Mouse (Mus musculus) urinary bladder, adult 2 months (tissue): ENCODE results near the gene Lcp2. TPM values are rescaled to one million over a fixed set of nuclear protein-coding genes. Genes with fewer than 3 reads are reported as not detected.

Experiments
- DNase-seq: peaks from one replicate; pipeline ENCODE4 v3.0.0; 2022; ENCODE audit warnings: low spot score
- polyA plus RNA-seq: library from polyadenylated mRNA; depleted of rRNA; stranded (reverse); fragments of >200 nt; gene quantifications from 2 replicates; pipeline ENCODE4 v1.2.3, GENCODE M21; 2012; rRNA removed

Gene Lcp2
- 4.0 and 5.0 TPM in 2 replicates for polyA plus RNA-seq

DNA sequence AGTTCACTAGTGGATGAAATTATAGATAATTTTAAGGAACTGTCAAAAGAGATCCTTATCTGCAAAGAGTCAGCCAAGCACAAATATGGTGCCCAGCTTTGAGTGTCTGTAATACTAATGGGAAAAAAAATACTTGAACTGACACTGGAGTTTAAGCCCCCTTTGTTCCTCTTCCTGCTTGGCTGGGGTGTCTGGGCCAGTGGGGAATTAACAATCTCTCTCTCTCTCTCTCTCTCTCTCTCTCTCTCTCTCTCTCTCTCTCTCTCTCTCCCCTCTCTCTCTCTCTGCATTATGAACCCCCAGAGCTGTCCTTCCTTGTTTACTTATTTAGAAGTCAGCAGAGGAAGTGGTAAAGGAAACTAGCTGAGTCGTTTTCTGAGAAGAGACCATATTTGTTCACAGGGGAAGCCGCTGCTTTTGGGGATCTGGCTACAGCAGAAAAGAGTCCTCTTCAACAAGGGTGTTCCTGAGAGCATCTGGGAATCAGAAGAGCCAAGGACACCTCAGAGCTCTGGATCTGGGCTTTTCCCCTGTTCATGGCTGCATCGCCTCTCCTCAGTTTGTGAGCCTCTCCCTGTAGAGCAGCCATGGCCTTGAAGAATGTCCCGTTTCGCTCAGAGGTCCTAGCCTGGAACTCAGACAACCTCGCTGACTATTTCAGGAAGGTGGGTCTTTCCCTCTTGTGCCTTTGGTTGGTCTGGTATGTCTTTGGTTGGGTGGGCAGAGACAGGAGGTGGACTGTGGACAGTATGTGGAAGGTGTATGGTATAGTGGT is at the start of gene Lcp2:
TSS of gene Lcp2 (plus strand) at position 154 of the 775 bp plus-strand sequence.
- DNase-seq: no peak

GRCm38 (mm10) chr11:33998244-33998643 is 48.5 kb upstream of the Lcp2 start:
- peak; percentile 9 for DNase-seq

- DNase-seq: peak; percentile 3
These were observed 46.3 kb upstream of the Lcp2 start for GRCm38 (mm10) chr11:34000416-34000815.

DNA sequence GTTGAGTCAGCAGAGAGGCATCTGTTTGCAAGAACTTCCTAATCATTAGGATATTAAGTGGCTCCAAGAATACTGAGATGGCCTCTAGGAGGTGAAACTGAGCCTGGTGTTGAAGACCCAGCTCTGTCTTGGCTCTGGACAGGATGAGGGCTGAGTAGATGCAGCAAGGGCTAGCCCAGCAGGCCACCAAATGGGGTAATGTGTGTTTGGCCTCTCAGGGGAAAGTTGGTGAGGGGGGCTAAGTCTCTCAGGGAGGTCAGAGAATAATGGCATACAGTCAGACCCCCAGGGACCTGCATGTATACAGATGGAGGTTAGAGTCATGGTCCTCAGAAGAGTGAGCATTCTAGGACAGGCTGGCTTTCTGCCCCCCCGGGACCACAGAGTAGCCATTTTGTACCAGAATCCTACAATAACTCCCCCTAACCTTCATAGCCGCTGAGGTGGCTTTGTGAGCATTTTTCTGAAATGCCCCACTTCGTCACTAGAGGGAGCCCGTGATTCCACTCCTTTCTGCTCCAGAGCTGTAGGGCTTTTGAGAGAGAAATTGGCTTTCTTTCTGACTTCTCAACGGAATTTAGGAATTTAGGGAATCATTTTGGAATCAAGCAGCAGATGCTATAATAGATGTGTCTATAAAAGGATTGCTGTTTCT is 44.7 kb upstream of the Lcp2 start:
- DNase-seq: peak; percentile 19

DNA sequence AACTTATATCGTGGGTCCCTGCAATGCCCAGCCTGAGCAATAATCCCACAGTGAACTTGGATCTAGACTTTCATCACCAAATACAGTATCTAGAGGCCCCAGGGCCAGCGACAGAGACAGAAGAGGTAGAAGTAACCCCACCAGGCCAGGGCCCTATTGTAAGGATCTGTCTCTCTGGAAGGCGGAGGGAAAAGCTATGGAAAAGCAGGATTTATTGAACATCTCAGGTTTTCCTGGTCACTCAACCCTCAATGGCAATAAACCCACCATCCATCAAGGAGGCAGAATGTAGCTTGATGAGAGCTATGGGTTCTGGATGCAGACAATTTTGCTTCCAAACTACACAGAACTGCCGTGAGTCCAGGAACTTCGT is 44.1 kb upstream of the Lcp2 start:
- peak; percentile 5 for DNase-seq

GRCm38 (mm10) chr11:34007616-34008015 is 39.1 kb upstream of the Lcp2 start:
- DNase-seq: no peak

DNA sequence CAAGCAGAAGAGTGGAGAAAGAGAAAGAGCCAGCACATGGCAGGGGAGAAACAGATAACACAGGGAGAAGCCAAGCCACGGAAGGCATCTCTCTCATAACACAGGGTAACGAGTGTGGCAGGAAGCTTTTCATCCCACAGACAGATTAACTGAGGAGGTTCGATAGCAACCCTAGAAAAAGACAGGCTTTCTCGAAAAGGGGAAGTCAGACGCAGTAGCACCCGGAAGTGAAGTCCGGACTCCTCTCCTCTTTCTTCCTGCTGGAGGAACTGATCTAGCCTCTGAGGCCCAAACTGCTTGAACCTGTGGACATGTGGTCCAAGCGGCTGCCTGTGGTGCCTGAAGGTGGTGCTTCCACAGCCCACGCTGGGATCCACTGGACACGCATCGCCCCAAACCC is 38.5 kb upstream of the Lcp2 start:
- no peak for DNase-seq

- DNase-seq: no peak
These were observed 38.0 kb upstream of the Lcp2 start for GRCm38 (mm10) chr11:34008702-34009101.

DNA sequence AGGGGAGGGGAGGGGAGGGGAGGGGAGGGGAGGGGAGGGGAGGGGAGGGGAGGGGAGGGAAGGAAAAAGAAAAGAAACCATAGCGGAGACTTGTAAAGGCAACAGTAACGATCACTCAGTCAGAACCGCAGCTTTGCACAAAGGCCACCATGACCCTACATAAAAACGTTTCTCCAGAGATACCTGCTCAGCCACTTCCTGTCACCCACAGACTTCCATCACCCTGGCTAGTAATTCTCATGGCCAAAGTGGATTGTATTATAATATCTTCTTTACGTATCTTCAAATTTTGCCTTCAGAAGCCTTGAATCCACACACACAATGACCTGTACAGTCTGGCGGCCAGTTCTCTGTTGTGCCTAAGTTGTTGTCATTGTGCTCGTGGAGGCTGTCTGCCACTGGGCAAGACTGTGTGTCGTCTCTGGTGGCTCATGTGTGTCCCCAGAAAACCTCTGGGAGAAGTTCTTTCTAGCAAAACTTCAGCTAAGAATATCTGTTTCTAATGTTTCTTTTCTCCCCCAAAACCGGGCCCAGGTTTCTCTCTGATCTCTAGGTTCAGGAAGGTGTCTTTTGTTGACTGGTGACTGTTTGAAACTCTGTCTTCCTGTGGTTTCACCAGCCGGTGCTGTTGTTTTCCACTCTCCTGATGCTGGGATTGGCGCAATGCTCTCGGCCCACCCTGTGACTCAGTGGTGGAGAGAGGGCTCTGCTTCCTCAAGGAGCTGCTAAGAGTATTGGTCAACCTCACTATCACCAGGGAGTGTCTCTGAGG is 37.2 kb upstream of the Lcp2 start:
- DNase-seq: no peak

DNA sequence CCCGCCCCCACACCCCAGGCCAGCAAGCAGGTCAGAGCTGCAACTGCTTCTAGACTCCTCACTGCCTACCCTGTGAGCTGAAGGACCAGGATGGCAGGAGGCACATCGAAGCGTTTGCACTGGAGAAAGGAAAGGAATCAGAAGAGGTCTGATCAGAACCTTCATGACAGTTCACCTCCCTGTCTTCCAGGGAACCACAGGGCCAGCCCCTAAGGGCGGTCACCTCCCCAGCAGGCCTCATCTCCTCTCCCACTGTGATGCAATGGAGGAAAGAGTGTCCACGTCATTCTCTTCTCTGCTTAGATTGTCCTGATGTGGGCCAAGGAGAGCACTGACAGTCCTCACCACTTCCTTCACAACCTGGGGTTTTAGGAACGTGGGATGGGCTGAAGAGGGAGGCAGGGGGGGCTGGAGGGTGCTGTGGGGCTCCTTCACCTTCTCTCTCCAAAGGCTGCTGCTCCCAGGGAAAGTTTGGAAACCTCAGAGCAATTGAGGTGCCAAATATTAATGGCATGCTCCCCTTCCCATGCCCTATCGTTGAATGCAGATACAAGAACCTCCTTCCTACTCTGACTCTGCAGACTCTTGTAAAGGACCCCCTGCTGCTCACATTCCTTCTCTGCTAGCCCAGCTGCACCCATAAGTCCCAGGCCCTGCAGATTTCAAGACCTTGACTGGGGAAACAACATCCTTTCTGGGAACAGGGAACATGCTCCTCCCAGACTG is 36.4 kb upstream of the Lcp2 start:
- DNase-seq: no peak

GRCm38 (mm10) chr11:34010859-34011172 is 35.9 kb upstream of the Lcp2 start:
- no peak for DNase-seq

DNA sequence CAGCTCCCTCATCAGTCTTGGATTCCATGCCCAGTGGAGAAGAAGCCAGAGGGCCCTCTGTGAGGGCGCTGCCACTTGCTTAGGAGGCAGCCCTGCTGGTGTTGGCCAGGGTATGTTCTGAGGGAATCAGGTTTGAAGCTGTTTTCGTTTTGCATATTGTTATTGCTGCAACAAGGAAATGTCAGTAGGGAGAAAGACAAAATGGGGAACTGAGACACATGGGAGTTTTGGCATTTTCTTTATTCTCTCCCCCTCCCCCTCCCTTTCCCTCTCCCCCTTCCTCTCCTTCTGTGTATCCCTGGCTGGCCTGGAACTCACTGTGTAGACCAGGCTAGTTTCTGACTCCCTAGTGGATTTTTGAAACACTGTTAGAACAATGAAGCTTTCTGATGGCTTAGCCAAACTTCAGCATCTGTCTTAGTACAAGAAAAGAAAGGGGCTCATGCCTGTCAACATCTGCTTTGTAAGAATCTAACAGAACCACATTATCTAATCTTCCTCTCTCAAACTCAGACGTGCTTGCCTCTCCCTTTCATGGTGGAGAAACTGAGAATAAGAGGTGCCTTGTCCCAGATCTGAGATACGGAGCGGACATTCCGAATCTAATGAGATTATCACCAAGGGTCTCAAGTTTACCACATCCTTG is 34.6 kb upstream of the Lcp2 start:
- DNase-seq: no peak

GRCm38 (mm10) chr11:34025091-34025490 is 21.6 kb upstream of the Lcp2 start:
- no peak for DNase-seq

DNA sequence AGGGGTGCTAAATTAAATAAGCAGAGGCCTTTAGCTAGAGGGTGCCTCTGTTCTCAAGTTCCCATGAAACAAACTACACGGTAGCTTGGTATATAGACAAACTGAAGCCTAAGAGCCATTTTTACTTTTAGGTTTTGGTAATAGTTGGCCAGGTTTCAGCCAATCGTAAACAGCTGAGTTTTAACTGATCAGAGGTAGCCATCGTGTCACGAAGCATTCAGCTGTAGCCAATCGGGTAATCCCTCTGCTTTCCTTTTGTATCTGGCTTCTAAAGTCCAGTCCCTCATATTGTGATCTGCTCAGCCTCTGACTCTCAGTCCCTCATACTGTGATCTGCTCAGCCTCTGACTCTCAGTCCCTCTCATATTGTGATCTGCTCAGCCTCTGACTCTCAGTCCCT is 17.1 kb upstream of the Lcp2 start:
- DNase-seq: no peak

- no peak for DNase-seq
These were observed 15.5 kb upstream of the Lcp2 start for GRCm38 (mm10) chr11:34031015-34031805.

- no peak for DNase-seq
These were observed 12.7 kb upstream of the Lcp2 start for GRCm38 (mm10) chr11:34034008-34034505.

DNA sequence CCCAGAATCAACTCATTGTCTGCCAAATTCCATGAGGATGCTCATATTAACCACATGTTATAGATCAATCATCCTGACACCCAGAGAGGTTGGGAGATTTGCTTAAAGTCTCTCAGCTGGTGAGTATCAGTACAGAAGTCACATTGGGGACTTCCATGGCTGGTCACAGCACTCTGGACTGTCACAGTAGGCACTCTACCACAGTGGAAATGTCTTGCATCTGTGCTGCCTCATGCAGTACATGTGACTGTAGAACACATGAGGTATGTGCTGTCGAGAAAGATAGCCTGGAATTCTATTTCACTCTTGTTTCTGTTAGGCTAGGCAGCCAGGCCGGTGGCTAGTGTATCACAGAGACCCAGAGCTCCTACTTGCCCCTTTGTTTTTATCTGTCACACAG is 11.9 kb upstream of the Lcp2 start:
- DNase-seq: no peak

- DNase-seq: no peak
These were observed 10.6 kb upstream of the Lcp2 start for GRCm38 (mm10) chr11:34035909-34036658.

- DNase-seq: no peak
These were observed 6.7 kb upstream of the Lcp2 start for GRCm38 (mm10) chr11:34040061-34040460.

DNA sequence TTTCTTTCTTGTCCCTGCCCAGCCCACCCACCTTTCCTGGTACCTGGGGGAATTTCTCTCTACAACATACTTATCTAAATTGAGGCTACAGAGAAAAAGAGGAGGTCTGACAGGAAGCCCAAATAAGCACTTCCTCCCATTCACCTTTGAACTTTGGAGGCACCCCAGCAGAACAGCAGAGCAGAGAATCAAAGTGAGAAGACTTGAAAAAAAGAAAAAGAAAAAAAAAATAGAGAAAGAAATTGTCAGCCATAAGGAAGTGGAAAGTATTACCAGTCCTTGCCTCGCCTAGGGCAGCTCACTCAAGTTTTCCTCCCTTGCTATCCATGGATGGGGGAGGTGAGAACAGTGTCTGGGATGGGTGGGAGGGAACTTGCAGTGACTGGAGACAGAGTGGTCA is 3.9 kb upstream of the Lcp2 start:
- DNase-seq: no peak
